Mouse (Mus musculus): ENCODE measurements around the gene Aldh3b2.

The Aldh3b2 gene

DNA sequence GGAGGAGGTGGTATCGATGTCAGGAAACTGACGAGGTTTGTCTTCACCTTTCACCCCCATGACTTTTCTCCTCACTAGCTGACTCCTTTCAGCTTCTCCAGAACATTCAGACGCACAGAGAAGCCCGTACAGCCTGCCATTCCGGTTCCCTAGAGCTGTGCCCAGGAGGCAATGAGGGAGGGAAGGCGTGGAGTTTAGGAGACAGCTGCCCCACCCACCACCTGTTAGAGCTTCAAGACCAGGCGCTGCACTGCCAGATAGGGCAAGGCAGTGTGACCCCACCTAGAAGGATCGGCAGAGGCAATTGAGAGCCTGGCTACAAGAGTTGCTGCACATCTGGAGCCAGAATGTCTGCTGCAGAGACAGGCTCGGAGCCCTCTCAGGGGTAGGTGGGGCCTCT lies at the start of gene Aldh3b2:
Aldh3b2 (plus strand) TSS at position 100 of the 400 bp plus-strand sequence.
- no peak for ATAC-seq (ENCODE audit: low TSS enrichment)

DNA sequence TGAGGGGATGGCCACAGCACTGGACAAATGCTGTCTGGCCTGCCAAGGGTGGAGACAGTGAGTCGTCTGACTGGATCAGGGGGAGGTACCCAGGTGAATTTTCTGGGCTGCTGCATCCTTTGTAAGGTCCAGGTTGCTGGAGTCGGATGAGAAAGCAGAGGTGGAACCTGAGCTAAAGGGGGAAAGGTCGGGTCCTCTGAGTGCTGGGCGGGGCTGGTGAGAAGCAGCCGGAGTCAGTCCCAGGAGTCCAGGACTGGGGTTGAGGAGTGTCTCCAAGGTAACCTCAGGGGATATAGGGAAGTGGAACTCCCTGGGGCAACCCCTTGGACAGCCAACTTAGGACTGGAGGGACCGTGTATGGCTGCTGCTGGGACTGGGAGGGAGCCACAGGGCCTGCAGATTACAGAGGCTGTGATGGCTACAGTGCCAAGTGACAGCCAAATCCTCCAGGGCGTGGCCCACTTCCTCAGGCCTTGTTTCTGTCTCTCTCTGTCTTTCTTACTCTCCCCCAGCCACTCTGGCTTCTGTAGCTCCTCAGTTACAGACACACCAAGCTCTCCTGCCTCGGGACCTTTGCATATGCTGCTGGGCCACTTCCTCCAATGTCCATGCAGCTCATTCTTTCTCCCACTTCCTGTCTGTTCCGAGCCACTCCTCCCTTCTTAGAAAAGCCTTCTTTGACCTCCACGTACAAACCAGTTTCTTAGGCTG lies 49.3 kb upstream of the Aldh3b2 start:
- ATAC-seq (ENCODE audit: low TSS enrichment) = no peak

- no peak for ATAC-seq (ENCODE audit: low TSS enrichment)
Observed at GRCm38 (mm10) chr19:3923586-3923985, 48.5 kb upstream of the Aldh3b2 start.

- no peak for ATAC-seq (ENCODE audit: low TSS enrichment)
Observed at GRCm38 (mm10) chr19:3924190-3924589, 47.9 kb upstream of the Aldh3b2 start.

GRCm38 (mm10) chr19:3924868-3925267 lies 47.3 kb upstream of the Aldh3b2 start:
- no peak for ATAC-seq (ENCODE audit: low TSS enrichment)

- ATAC-seq (ENCODE audit: low TSS enrichment) = no peak
Observed at GRCm38 (mm10) chr19:3925859-3926258, 46.3 kb upstream of the Aldh3b2 start.

DNA sequence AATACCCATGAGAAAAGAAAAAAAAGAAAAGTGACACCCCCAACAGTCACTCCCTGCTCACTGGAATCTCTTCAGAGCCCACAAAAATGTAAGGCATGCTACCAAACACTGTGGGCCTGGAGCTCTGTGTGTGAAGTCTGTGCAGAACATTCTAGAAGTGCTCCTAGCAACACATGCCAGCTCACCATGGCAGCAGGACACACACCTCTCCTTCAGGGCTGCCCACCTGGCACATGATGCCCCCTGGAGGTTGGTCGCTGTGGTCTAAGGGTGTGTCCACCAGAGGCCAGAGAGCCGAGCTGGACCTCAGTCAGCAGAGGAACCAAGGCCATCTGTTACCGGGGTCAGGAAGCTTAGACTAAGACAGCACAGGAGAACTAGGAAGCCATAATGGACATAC lies 45.8 kb upstream of the Aldh3b2 start:
- no peak for ATAC-seq (ENCODE audit: low TSS enrichment)

GRCm38 (mm10) chr19:3926685-3927084 lies 45.4 kb upstream of the Aldh3b2 start:
- no peak for ATAC-seq (ENCODE audit: low TSS enrichment)

DNA sequence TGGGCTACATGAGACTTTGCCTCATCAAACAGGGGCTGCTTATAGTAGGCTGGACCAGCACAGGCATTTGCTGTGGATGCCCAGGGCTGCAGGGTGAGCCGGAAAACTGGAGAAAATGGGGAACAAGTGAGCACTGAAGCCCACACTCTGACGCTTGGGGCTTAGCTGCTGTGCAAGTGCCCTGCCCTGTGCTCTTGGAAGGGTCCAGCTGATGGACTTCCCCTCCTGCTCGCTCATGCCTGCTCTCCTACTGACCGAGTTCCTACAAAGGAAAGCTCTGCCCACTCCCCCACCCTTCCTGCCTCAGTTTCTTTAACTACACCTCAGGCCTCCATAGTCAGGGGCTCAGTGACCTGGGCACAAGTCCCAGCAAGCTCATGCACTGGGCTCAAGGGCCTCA lies 44.1 kb upstream of the Aldh3b2 start:
- ATAC-seq (ENCODE audit: low TSS enrichment) = no peak

- ATAC-seq (ENCODE audit: low TSS enrichment) = no peak
Observed at GRCm38 (mm10) chr19:3928779-3929178, 43.3 kb upstream of the Aldh3b2 start.

- peak; percentile 27; the same call in 1 of the 2 replicates for ATAC-seq (ENCODE audit: low TSS enrichment)
Observed at GRCm38 (mm10) chr19:3929211-3929941, 42.8 kb upstream of the Aldh3b2 start, which contains the start of gene Aldh3b1. Gene Aldh3b1, minus strand, starts transcription at chr19:3929808.

DNA sequence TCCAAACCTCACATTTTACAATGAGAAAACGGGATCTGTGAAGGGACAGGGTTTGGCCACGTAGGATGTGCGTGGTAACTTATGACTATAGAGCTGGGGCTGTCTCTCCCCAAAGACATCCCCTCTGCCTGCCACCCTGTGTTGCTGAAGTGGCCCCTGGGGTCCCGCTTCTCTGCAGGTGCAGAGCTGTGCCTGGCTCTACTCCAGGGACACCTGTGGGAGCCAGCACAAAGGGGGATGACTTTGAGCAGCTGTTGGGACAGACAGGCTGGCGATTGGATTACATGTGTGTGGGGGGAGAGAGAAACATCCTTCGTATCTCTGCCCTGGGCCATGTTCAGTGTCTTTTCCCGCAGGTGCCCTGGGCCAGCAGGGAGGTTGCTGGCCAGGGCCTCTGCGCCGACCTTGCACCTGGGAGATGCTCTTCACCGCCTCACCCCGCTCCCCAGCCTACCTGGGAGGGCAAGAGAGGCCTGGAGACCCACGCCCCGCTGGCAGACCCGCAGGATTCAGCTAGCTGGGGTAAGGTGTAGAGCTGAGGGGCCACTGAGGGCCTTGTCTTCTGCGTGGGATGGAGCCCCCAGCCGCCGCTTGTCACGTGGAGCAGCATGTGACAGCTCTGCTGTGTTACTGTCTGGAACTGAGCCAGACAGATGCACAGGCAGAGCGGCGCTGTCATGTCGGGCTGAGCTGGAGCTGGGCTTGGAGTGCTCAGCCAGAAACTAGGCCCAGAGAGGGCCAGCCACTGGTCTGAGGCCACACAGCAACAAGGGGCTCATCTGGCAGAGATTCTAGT lies 41.7 kb upstream of the Aldh3b2 start:
- ATAC-seq (ENCODE audit: low TSS enrichment) = no peak

DNA sequence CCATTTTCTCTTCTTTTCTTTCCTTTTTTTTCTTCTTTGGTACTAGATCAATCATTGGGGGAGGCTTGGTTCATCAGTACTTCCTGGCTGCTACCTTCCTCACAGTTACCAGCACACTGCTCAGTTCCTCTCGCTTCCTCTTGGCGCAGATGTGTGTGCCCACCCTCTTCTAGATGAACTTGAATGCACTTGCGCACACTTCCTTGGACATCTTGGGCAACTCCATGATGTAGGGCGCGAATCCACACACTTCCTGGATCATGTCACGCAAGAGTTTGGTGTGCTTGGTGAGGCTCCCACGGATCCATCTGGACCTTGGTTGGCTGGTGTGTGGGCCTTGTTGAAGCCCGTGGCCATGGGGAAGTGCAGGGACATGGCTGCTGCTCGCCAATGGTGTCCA lies 40.4 kb upstream of the Aldh3b2 start:
- no peak for ATAC-seq (ENCODE audit: low TSS enrichment)

DNA sequence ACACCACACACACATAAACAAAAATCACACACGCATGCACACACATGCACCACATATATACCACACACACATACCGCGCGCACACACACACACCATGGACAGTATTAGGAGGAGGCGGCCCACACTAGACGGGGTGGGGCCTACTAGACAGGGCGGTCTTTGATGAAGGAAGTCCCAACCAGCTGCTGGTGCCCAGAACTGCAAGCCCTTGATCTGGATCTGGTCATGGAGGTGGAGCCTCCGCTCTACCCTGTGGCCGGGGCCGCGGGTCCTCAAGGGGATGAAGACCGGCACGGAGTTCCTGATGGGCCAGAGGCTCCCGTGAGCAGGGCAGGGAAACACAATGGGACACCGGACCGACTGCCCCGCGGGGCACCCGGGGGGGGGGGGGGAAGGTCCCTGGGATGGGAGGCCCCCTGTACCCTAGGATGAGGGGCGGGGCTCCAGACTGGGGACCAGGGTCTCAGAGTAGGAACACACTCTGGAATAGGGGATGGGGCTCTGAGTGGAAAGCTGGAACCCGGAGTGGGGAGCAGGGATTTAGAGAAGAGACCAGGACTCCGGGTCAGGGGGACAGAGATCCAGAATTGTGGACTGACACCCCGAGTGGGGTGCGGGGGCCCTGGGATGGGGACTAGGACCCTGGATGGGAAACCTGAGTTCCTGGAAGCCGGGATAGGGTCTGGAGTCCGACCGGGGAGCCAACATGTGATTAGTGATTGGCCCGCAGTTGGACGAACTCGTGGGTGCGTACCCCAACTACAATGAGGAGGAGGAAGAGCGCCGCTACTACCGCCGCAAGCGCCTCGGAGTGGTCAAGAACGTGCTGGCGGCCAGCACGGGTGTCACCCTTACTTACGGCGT lies 36.9 kb upstream of the Aldh3b2 start, which contains the start of gene Unc93b1:
Unc93b1 (plus strand) TSS at position 155 of the 864 bp plus-strand sequence.
- peak; percentile 34; the same call in 1 of the 2 replicates for ATAC-seq (ENCODE audit: low TSS enrichment)

DNA sequence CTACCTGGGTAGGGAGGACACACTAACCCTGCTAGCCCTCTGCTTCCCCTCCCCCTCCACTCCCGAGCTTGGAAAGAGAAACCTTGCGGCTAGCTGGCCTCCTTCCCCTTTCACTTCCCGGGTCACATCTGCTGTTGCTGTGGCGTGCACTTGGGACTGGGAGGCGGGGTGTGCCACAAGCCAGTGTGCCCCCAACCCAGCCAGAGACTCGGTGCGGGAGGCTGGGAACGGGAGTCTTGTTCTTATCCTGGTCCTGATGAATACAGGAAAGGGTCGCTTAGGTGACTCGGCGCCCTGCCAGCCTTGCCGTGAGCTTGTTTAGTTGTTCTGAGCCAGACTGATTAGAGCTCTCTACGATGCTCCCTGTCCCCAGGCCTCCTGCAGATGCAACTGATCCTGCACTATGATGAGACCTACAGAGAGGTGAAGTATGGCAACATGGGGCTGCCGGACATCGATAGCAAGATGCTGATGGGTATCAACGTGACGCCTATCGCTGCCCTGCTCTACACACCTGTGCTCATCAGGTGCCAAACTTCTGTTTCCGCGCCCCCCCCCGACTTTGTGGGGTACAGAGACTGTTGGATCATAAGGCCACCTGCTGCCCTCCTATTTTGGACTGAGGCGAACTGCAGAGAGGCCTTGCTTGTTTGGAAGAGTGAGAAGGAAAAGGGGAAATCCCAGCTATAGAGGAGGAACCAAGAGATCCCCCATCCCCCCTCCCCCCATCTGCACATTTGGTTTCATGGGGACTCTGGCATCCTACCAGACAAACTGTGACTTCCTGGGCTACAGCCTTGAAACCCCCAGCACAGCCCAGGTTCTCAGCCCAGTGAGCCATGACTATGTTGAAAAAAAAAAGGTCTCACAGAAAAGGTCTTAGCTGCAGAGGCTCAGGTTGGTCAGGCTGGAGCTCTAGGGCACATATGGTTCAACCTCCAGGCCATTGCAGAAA lies 36.0 kb upstream of the Aldh3b2 start:
- no peak for ATAC-seq (ENCODE audit: low TSS enrichment)

DNA sequence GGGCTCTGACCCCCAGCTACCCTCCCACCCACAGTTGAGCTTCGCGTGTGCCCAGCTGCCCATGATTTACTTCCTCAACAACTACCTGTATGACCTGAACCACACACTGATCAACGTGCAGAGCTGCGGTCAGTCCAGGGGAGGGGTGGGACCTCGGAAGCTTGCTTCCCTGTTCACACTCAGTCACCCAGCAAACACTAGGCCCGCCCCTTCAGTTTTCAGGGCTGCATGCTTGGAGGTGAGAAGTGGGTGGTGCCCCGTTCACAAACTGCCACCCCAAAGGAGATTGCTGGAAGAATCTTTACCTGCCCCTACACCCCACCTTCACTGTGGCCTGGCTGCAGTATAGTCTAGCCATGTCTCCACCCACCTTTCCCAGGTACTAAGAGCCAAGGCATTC lies 29.8 kb upstream of the Aldh3b2 start:
- ATAC-seq (ENCODE audit: low TSS enrichment) = no peak

DNA sequence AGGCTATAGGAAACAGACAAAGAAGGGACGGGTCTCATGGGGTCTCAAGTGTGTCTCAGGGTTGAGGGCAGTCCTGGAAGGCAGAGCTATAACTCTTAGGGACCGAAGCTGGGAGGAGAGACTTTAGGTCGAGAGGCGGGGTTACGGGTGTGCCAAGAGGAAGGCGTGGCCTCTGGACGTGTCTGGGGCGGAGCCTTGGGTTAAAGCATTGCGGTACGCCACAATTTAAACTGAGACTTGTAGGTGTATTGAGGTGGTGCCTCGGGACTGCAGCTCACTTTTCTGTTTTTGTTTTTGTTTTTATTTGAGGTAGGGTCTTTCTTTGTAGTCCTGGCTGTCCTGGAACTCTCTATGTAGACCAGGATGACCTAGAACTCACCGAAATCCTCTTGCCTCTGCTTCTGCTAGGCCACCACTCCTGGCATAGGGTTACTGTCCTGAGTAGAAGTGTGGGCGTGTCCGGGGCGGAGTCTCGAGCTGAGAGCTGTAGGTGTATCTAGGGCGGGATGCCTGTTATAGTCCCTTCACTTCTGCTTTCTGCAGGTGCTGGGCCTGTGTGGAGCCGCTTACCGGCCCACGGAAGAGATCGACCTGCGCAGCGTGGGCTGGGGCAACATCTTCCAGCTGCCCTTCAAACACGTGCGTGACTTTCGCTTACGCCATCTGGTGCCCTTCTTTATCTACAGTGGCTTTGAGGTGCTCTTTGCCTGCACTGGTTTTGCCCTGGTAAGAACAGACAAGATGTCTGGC lies 29.0 kb upstream of the Aldh3b2 start:
- ATAC-seq (ENCODE audit: low TSS enrichment) = no peak

- no peak for ATAC-seq (ENCODE audit: low TSS enrichment)
Observed at GRCm38 (mm10) chr19:3945872-3946564, 26.1 kb upstream of the Aldh3b2 start.

GRCm38 (mm10) chr19:3946715-3947114 lies 25.4 kb upstream of the Aldh3b2 start:
- peak; percentile 67; the same call in 1 of the 2 replicates for ATAC-seq (ENCODE audit: low TSS enrichment)

All from frontal cortex, adult (tissue).